Mouse (Mus musculus) embryonic facial prominence, embryonic 10.5 days (tissue): ENCODE measurements around the gene Rab20. TPM values are rescaled to one million over a fixed set of nuclear protein-coding genes. Genes with fewer than 3 reads are reported as not detected.

ENCODE experiments used
- DNase-seq: peaks from one replicate; pipeline ENCODE4 v3.0.0-alpha.2; 2017; ENCODE audit warnings: low spot score
- H3K27ac ChIP-seq: fragments of 300-500 bp; sonication (generic); replicated peaks from 2 replicates; pipeline ENCODE4 v1.5.1; 2016; ENCODE audit warnings: mild to moderate bottlenecking
- H3K27me3 ChIP-seq: fragments of 300-500 bp; sonication (generic); replicated peaks from 2 replicates; pipeline ENCODE4 v1.6.1; 2016; ENCODE audit warnings: low read depth, mild to moderate bottlenecking; ENCODE audit not compliant: poor library complexity, severe bottlenecking
- H3K36me3 ChIP-seq: fragments of 300-500 bp; sonication (generic); replicated peaks from 2 replicates; pipeline ENCODE4 v1.6.1; 2016; ENCODE audit warnings: mild to moderate bottlenecking, moderate library complexity
- H3K4me1 ChIP-seq: fragments of 300-500 bp; sonication (generic); 2 replicates; pipeline ENCODE4 v1.6.1; 2016
- H3K4me3 ChIP-seq: fragments of 300-500 bp; sonication (generic); 2 replicates; pipeline ENCODE4 v1.5.1; 2016; ENCODE audit warnings: mild to moderate bottlenecking, moderate library complexity
- H3K9me3 ChIP-seq: fragments of 300-500 bp; sonication (generic); 2 replicates; pipeline ENCODE4 v1.6.1; 2016; ENCODE audit warnings: mild to moderate bottlenecking
- WGBS: fragments of 180-500 bp; shearing (Covaris S2); methylation state at CpG from one replicate; pipeline ENCODE4 v1.1.7; 2016; 5-methylcytosine and 5-hydroxymethylcytosine counted together
- polyA plus RNA-seq: library from polyadenylated mRNA; unstranded; fragments of >200 nt; fragmentation: Nextera tagmentation; extraction: Ambion mirVana; gene quantifications from 2 replicates; pipeline ENCODE4 v1.2.1, GENCODE M21; 2016

Gene Rab20
- polyA plus RNA-seq, 1 experiment from 2014 or later: 2.5 TPM

DNA sequence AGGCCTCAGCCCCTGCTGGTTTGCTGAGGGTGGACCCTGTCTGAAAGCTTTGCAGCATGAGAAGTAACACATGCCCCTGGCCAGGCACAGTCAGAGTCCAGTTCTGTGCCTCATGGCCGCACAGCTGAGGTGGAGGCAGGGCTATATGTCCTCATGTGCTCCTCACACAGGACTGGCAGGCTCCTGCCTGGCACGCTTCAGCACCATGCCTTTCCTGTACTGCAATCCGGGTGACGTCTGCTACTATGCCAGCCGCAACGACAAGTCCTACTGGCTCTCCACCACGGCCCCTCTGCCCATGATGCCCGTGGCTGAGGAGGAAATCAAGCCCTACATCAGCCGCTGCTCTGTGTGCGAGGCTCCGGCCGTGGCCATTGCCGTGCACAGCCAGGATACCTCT, 32.7 kb downstream of the Rab20 start:
- Histone ChIP-seq H3K4me1 (peaks cover 11% of the 10 kb centered on the region), H3K27ac (no peak overlapping the region), H3K27me3 (no peaks in the 10 kb centered on the region), H3K36me3 (peaks cover 83% of the 10 kb centered on the region), H3K9me3 (no peaks in the 10 kb centered on the region), H3K4me3 (no peak overlapping the region)
- 95% methylated on average over 13 of the region's 13 CpGs for WGBS
- DNase-seq: no peak

DNA sequence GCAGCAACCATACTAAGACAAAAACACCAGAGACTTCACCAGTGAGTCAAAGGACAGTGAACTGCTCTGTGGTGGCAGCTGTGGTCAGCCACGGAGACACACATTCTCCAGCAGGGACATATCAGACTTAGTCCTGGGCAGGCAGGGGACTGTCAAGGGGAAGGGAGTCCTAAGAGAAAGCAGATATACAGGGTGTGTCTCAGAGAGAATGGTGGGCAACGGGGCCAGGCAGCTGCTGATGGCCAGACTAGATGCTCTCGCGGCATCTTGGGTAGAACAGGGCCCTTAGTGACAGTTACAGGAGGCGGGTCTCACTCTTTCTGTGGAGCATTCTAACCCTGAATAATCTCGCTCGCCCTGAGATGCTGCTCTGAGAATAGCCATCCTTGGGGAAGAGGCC, 34.3 kb downstream of the Rab20 start:
- Histone ChIP-seq H3K27ac (no peak overlapping the region), H3K9me3 (no peaks in the 10 kb centered on the region), H3K36me3 (peaks cover 98% of the 10 kb centered on the region), H3K4me1 (no peaks in the 10 kb centered on the region), H3K4me3 (no peak overlapping the region), H3K27me3 (no peaks in the 10 kb centered on the region)
- WGBS: 87% methylated on average over 7 of the region's 7 CpGs
- DNase-seq: no peak

DNA sequence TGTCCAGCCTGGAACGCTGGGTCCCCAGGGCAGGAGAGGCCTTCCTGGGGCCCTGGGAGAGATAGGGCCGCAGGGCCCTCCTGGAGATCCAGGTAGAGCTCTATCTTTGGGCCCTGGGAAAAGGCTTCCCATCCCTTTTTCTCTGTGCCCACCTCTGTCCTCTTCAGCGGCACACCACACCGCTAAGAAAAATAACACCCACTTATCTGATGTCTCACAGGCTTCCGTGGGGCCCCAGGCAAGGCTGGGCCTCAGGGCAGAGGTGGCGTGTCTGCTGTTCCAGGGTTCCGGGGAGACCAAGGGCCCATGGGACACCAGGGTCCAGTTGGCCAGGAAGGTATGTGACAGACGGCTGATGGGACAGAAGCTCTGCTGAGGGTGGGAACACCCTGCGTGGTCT, 34.9 kb downstream of the Rab20 start:
- Histone ChIP-seq H3K9me3 (no peaks in the 10 kb centered on the region), H3K36me3 (peaks cover 99% of the 10 kb centered on the region), H3K27ac (no peak overlapping the region), H3K4me1 (no peaks in the 10 kb centered on the region), H3K27me3 (no peaks in the 10 kb centered on the region), H3K4me3 (no peak overlapping the region)
- WGBS: 91% methylated on average over 9 of the region's 9 CpGs
- DNase-seq: no peak

DNA sequence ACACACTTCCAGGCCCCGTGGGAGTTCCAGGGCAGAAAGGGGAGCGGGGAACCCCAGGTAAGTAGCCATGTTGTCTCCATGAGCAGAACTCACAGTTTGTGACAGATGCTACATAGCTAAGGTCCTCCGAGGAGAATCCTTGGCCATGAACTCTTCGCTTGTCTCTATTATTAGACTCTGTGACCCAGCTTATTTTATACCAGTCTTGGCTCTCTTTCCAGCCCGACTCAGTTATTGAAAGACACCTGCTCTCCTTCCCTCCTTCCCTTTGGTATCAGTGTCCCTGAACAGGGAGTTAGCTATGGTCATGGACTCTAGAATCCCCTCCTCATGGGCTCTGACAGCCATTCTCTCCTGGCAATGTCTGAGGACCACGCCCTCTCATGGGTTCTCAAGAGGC, 37.2 kb downstream of the Rab20 start:
- no peak for DNase-seq
- Histone ChIP-seq H3K4me3 (no peak overlapping the region), H3K27ac (no peak overlapping the region), H3K27me3 (0 out of 2 replicates have a peak, but pooled peaks cover 11% of the 10 kb centered on the region), H3K9me3 (no peaks in the 10 kb centered on the region), H3K4me1 (0 out of 2 replicates have a peak, but pooled peaks cover 5% of the 10 kb centered on the region), H3K36me3 (peaks cover 94% of the 10 kb centered on the region)
- 93% methylated on average over 6 of the region's 6 CpGs for WGBS

DNA sequence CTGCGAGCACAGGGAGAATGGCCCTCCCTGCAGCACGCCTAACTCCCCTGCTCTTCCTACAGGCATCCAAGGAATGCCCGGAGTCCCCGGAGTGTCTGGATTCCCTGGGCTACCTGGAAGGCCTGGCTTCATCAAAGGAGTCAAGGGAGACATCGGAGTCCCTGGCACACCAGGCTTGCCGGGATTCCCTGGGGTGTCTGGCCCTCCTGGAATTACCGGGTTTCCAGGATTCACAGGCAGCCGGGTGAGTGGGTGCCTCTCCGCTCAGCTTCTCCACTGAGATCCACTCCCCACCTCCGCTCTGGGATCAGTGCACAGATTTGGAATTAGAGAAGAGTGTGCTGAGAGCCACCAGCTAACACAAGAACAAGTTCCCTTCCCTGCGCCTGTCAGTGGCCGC, 40.6 kb downstream of the Rab20 start:
- 60% methylated on average over 12 of the region's 12 CpGs for WGBS
- DNase-seq: no peak

DNA sequence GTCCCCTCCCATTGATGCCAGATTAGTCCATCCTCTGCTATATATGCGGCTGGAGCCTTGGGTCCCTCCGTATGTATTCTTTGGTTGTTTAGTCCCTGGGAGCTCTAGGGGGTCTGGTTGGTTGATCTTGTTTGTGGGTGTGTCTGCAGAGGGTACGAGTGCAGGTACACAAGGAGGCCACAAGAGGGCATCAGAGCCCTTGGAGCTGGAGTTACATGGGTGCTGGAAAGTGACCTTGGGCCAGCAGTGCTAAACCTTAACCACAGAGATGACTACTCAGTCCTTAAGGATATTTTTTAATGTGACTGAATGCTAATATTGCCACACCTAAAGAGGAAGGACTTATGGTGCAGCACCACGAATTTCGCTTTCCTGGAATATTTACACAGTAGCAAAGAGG, 47.8 kb downstream of the Rab20 start:
- H3K9me3 ChIP-seq: no peaks in the 10 kb centered on the region
- no peaks in the 10 kb centered on the region for H3K27me3 ChIP-seq
- no peak overlapping the region for H3K4me3 ChIP-seq
- H3K4me1 ChIP-seq: no peaks in the 10 kb centered on the region
- DNase-seq: peak; percentile 32
- peaks cover 91% of the 10 kb centered on the region for H3K36me3 ChIP-seq
- no peak overlapping the region for H3K27ac ChIP-seq
- WGBS: 58% methylated on average over 5 of the region's 5 CpGs

More for the DNA sequence above, 40.6 kb downstream of the Rab20 start:
- Histone ChIP-seq H3K27ac (no peak overlapping the region), H3K4me1 (0 out of 2 replicates have a peak, but pooled peaks cover 5% of the 10 kb centered on the region), H3K36me3 (peaks cover 94% of the 10 kb centered on the region), H3K27me3 (0 out of 2 replicates have a peak, but pooled peaks cover 11% of the 10 kb centered on the region), H3K4me3 (no peak overlapping the region), H3K9me3 (no peaks in the 10 kb centered on the region)

DNA sequence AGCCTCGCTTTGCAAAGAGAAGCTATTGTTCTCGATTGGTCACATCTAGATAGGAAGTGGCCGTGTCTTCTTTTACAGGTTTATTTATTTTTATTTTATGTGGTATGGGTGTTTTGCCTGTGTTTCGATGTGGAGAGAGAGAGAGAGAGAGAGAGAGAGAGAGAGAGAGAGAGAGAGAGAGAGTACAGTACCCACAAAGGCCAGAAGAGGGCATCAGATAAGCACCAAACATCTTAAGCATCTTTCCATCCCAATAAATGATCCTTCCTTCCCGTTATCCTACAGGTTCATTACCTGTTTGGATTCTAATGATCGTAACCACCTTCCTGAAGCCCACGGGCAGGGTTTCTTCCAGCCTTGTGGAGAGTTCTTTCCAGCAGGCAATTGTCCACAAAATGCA, 55.4 kb downstream of the Rab20 start:
- WGBS: 65% methylated on average over 7 of the region's 7 CpGs
- H3K27me3 ChIP-seq: no peaks in the 10 kb centered on the region
- H3K36me3 ChIP-seq: peaks cover 81% of the 10 kb centered on the region
- no peak overlapping the region for H3K27ac ChIP-seq
- no peak overlapping the region for H3K4me3 ChIP-seq
- DNase-seq: no peak
- H3K4me1 ChIP-seq: peaks cover 16% of the 10 kb centered on the region
- no peaks in the 10 kb centered on the region for H3K9me3 ChIP-seq

DNA sequence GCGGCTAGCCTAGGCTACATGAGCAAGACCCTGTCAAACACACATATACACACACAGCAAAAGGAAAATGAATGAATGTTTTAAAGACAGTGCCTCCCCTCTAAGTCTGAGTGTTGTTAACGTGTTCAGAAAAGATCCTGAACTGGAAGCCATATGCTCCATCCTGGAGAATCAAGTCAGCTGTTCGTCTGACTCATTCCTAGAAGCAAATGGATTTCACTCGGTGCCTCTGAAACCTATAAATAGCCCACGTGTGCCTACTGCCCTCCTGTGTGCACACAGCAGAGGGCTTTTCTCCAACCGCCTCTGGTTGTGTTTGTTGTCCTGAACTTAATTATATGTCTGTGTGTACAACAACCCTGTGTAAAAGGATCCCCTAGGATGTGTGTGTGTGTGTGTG, 56.5 kb downstream of the Rab20 start:
- H3K27ac ChIP-seq: no peak overlapping the region
- no peaks in the 10 kb centered on the region for H3K9me3 ChIP-seq
- DNase-seq: no peak
- peaks cover 16% of the 10 kb centered on the region for H3K4me1 ChIP-seq
- H3K4me3 ChIP-seq: no peak overlapping the region
- 86% methylated on average over 6 of the region's 6 CpGs for WGBS
- H3K27me3 ChIP-seq: no peaks in the 10 kb centered on the region
- peaks cover 70% of the 10 kb centered on the region for H3K36me3 ChIP-seq

DNA sequence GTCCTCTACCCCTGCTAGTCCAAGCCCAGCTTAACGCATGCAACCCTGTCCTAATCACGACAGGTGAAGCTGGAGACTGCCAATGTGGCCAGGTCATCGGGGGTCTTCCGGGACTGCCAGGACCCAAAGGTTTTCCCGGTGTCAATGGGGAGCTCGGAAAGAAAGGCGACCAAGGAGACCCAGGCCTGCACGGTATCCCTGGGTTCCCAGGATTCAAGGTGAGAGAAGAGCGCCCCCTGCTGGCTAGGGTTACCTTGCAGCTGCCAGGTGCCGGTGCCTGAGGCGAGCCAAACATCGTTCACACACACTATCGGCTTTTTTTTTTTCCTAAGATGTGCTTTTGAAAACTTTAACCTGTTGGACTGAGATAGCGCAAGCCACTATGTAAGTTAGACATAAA, 57.4 kb downstream of the Rab20 start:
- Histone ChIP-seq H3K36me3 (peaks cover 65% of the 10 kb centered on the region), H3K27ac (no peak overlapping the region), H3K27me3 (no peaks in the 10 kb centered on the region), H3K4me1 (peaks cover 16% of the 10 kb centered on the region), H3K4me3 (no peak overlapping the region), H3K9me3 (no peaks in the 10 kb centered on the region)
- DNase-seq: peak; percentile 71
- 50% methylated on average over 14 of the region's 14 CpGs for WGBS

DNA sequence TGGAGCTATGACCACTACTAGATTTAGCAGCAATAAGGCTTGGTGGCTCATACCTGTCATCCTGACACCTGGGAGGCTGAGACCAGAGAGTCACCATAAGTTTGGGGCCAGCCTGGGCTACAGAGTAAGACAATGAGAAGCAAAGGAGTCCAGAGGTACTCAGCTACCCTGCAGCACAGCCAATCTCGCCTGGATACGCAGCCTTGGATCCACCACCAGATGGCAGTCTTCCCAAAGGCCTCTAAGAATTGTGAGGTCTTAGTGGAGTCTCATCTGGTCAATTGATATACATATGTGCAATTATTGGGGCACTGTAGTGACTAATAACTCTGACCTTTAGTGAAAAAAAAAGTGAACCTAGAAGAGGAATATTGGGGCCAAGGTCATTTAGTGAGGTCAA, 58.9 kb downstream of the Rab20 start:
- Histone ChIP-seq H3K27ac (no peak overlapping the region), H3K36me3 (peaks cover 64% of the 10 kb centered on the region), H3K9me3 (no peaks in the 10 kb centered on the region), H3K27me3 (no peaks in the 10 kb centered on the region), H3K4me3 (no peak overlapping the region), H3K4me1 (peaks cover 9% of the 10 kb centered on the region)
- peak; percentile 71 for DNase-seq
- WGBS: 11% methylated on average over 2 of the region's 2 CpGs

DNA sequence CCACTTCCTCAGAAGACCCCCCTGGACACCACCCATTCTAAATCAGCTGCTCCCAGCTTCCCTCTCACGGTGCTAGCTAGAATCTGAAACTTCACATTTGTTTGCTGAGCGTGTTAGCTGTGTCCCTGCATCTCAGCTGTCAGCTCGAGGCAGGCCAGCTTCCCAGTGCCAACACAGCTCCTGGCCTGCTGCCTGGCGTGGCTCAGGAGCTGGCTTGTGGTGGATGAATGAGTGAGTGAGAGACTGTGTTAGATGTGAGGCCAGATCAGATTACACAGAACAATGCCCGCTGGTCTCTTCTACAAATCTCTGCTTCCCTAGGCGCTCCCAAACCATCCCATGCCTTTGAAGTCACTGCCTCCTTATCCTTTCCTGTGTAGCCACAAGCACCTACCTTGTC, 59.3 kb downstream of the Rab20 start:
- 41% methylated on average over 6 of the region's 6 CpGs for WGBS

DNA sequence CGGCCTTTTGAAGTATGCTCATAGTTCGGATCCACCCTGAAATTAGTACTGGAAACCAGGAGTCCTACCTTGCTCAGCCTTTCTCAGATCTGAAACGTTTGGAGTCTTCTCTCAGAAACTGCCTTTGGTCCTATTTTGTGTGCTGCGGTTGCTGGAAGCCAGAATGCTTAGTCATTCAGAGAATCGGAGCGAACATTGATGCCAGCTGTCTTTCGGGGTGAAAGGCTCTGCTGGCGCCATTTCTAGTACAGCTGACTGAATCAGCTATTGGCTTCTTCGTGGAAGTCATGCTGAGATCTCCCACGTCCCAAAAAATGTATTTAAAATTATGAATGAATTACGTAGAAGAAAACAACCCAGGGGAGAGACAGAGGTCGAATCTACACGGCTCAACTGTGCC, 60.7 kb downstream of the Rab20 start:
- Histone ChIP-seq H3K27me3 (no peaks in the 10 kb centered on the region), H3K4me3 (no peak overlapping the region), H3K36me3 (peaks cover 65% of the 10 kb centered on the region), H3K27ac (no peak overlapping the region), H3K9me3 (no peaks in the 10 kb centered on the region), H3K4me1 (peaks cover 13% of the 10 kb centered on the region)
- 86% methylated on average over 13 of the region's 13 CpGs for WGBS
- DNase-seq: no peak

More for the DNA sequence above, 59.3 kb downstream of the Rab20 start:
- Histone ChIP-seq H3K4me1 (peaks cover 9% of the 10 kb centered on the region), H3K9me3 (no peaks in the 10 kb centered on the region), H3K36me3 (peaks cover 65% of the 10 kb centered on the region), H3K27ac (no peak overlapping the region; the same call in 1 of the 2 replicates), H3K4me3 (no peak overlapping the region), H3K27me3 (no peaks in the 10 kb centered on the region)
- DNase-seq: no peak

DNA sequence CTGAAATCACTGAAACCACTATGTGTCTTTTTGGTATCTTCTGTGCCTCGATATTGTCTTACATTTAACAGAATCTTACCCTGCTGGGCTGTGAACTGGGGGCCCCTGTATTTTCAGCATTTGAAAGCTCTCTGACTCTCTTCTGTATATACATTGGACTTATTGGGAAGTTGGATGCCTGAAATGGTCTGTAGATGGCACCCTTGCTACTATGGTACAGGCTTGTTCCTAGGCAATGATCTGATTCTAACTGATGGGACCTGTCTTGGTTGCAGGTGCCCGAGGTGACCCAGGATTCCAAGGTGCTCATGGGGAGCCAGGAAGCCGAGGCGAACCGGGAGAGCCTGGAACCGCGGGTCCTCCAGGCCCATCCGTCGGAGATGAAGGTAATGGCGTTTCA, 63.4 kb downstream of the Rab20 start:
- peaks cover 34% of the 10 kb centered on the region for H3K4me1 ChIP-seq
- H3K4me3 ChIP-seq: no peak overlapping the region
- no peaks in the 10 kb centered on the region for H3K27me3 ChIP-seq
- DNase-seq: no peak
- whole genome bisulfite sequencing: 87% methylated on average over 10 of the region's 10 CpGs
- no peaks in the 10 kb centered on the region for H3K9me3 ChIP-seq
- H3K27ac ChIP-seq: no peak overlapping the region
- H3K36me3 ChIP-seq: peaks cover 60% of the 10 kb centered on the region

DNA sequence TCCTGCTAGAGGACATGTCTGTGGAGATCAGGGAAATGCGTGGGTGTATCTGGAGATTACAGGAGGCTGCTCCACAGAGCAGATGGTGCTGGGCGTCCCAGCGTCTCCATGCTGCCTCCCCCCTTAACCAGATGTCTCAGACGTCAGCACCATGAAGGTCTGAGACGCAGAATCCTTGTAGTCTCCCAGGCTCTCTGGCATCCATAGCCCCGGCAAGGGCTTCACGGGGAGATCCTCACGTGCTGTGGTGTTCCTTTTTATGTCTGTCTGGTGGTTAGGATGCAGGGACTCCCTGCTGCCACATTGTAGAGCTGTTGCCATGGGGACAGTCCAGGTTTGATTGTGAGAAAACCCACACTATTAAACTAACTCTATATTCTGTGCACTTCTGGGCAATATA, 64.2 kb downstream of the Rab20 start:
- Histone ChIP-seq H3K27ac (no peak overlapping the region; the same call in 1 of the 2 replicates), H3K36me3 (peaks cover 66% of the 10 kb centered on the region), H3K4me1 (peaks cover 33% of the 10 kb centered on the region), H3K4me3 (no peak overlapping the region), H3K9me3 (no peaks in the 10 kb centered on the region), H3K27me3 (no peaks in the 10 kb centered on the region)
- 69% methylated on average over 8 of the region's 8 CpGs for WGBS
- no peak for DNase-seq
